Mouse (Mus musculus) R1 (cell line): ENCODE data around the gene Zdhhc3.

ENCODE experiments used
- DNase-seq: peaks from one replicate; pipeline ENCODE4 v3.0.0-alpha.2; 2018; ENCODE audit warnings: low read depth, low spot score

Zdhhc3 gene

DNA sequence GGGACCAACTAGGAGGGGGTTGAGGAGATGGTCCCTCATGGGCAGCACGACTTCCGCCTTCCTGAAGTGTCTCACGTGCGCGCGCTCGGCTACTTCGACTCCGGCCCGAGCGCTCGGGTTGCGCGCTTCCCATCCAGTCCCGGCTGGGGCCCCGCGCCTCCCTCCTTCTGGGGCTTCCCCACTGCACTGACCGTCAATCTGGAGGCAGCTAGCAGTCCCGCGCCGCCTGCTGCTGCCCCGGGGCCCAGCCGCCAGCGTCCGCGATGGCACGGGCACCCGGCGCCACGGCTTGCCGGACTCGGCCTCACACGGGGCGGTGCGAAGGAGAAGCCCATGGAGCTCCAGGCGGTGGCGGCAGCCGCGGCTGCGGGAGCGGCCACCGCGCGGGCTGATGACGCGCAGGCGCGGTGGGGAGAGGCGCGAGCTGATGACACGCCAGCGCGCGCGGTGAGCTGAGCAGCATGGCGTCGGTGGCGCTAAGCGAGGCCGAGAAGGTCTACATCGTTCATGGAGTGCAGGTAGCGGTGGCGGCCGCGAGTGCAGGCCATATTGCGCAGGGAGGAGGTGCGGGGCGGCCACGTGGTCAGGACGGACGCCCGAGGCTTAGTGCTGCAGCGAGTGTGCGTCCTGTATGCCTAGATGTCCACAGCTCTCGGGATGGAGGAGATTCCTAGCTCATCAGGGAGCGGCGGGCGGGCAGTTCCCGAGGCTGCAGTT, at the start of gene Zdhhc3, which contains the start of gene Exosc7:
Gene Zdhhc3, minus strand, starts transcription at position 401 of the 717 bp plus-strand sequence.
Gene Exosc7, plus strand, starts transcription at position 411 of the 717 bp plus-strand sequence.
- peak; percentile 89 for DNase-seq

DNA sequence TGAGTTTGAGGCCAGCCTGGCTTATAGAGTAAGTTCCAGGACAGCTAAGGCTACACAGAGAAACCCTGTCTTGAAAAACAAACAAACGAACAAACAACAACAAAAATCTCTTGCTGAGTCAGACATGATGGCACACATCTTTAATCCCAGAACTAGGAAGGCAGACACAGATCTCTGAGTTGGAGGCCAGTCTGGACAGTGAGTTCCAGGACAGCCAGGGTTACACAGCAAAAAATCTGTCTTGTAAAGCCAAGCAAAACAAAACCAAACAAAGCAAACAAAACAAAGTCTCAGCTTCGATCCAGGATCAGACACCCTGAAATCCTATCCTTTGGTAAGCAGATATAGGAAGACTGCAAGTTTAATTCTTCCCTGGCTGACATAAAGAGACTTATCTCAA, 48.8 kb upstream of the Zdhhc3 start:
- DNase-seq = no peak

DNA sequence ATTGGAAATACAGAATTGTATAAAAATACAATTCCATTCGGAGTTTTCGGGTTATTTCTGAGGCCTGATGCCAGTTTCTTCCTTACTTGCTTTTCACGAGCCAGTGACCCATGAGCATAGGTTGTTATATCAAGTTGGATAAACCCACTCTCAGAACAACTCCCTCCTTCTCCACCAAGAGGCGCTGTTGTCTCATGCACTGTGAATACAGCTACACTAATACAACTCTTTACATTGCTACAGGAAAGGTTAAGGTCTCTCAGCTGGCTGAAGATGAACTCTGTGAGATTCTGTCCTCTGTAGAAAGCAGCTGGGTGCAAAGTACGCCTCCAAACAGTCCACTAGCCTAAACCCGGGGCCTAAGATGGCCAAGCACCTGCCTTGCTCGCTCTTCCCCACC, 46.3 kb upstream of the Zdhhc3 start:
- DNase-seq = peak; percentile 74

DNA sequence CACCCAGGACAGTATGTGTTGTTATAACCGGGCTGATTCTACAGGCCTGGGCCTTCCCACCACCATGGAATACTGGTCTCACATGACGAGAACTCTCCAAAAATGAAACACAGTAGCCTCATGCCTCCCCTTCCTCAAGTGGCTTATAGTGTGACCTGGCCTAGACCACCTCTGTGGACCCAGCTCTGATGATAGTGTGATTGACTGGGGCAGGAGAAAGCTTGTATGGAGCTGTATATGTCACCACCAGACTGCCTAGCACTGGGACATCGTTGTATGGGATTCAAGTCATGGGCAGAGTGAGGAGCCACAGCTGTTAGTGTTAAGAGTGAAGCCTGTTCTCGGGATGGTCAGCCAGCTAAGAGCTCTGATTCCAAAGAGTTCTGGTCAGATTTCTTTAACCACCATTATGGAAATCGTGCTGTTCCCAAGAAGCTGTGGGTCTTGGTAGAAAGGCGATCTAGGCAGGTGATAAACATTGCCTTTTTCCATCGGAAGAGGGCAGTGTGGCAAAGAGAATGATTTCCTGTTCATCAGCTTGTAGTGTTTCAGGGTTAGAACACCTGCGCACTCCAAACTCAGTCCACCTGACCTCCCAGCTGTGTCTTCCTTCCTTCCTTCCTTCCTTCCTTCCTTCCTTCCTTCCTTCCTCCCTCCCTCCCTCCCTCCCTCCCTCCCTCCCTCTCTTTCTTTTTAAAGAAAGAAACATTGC, 45.3 kb upstream of the Zdhhc3 start:
- DNase-seq = peak; percentile 71

DNA sequence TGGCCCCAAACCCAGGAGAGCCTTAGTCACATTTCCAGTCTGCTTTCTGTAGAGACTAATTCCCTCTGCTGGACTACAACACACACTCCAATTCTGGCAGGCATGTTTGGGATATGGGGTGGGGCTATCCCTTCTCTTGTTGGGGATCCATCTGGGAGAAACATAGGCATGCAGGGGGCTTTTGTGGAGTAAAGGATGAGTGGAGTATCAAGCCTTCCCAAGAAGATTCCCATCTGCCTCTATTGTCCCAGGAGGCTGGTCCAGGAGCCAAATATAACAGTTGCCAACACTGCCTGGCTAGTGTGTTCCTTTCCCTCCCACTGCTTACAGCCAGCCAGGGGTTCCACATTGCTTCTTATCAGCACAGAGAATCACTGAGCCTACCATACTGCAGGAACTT, 44.7 kb upstream of the Zdhhc3 start:
- DNase-seq = peak; percentile 17

DNA sequence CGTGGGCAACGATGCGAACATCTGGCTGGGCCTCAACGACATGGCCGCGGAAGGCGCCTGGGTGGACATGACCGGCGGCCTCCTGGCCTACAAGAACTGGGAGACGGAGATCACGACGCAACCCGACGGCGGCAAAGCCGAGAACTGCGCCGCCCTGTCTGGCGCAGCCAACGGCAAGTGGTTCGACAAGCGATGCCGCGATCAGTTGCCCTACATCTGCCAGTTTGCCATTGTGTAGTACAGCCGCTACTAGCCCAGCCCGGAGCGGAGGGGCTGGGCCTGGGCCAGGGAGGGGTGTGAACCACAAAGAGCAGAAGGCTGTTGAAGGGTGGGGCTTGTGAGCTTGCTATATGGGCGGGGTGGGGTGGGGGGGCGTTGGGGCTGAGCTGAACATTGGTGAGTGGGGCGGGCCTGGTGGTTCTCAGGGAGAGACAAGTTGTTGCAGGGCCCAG, 43.9 kb upstream of the Zdhhc3 start:
- DNase-seq = peak; percentile 62

DNA sequence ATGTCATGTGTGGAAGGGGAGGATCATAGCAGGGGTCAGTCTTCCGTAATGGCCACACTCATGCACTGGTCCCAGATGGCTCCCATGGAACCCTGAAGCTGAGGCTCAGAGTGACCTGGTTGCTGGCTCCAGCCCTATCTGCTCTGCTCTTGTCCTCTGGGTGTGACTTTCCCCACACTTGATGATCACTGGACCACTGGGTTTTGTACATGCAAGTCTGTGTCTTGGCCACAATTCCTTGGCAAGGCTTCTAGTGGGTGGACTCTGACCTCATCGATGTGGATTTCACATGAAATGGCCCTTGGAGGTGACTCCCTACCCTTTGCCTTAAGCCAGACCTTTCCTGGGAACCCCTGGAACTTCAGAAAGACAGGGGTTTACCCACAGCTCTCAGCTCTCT, 40.1 kb upstream of the Zdhhc3 start:
- DNase-seq = no peak

DNA sequence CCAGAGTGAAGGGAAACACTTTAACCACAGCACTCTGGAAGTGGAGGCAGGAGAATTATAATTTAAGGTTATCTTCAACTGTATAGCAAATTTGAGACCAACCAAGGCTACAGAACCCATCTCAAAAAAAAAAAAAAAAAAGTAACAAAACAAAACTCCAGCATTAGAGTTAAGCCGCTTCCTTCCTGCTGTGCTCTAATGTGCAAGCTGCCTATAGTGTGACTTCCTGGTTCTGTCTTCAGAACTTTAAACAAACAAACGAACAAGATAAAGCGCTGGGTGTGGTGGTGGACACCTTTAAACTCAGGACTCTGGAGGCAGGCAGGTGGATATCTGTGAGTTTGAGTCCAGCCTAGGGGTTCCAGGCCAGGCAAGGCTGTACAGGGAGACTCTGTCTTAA, 39.0 kb upstream of the Zdhhc3 start:
- DNase-seq = no peak

DNA sequence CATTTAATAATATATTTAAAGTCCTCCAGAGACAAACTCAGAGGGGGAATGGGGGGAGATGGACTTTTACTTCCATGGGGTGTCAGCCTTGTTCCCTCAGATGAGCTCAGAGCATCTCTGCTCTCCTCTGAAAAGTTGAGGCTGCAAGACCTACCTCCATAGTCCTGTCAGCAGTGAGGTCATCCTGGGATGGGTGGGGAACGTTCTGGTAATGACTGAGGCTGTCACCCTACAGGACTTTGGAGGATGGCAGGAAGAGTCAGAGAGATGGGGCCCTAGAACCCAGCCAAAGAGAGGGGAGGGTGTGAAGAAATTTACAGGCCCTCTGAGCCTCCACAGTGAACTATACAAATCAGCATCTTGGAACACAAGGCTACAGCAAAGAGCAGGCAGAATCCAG, 38.6 kb upstream of the Zdhhc3 start:
- no peak for DNase-seq

DNA sequence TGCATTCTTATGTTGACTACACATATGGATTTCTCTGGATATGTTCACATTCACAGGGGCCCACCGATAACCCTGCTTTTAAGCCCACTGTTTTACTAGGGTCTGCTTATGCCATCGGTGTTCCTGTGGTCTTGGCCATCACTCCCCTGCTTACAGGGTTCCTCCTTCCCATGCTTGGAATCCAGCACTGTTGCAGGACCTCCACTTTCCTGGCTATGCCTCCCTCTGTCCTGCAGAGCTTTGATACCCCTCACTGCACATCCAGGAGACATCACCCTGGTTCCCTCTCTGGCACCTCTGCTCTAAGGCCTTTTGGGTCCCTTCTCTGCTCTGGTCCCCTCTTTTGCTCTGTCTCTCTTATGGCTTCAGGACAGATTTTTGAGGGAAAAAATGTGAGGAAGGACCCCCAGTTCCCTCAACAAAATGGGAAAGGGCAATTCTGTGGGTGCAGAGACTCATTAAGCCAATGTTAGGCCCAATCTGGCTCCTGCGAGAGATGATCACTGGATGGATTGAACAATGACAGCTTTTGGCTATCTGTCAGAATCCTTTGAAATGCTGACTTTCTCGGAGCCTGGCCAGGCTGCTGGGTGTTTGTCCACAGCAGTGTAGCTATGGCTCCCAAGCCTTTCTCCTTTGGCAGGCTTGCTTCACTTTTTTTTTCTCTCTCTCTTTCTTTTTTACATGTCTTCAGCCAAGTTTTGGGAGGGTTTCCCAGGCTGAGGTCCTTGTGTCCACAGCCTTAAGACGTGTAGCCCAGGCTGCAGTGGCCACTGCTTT, 37.4 kb upstream of the Zdhhc3 start, which contains the start of gene Clec3b:
Gene Clec3b, plus strand, starts transcription at position 706 of the 780 bp plus-strand sequence.
- no peak for DNase-seq

DNA sequence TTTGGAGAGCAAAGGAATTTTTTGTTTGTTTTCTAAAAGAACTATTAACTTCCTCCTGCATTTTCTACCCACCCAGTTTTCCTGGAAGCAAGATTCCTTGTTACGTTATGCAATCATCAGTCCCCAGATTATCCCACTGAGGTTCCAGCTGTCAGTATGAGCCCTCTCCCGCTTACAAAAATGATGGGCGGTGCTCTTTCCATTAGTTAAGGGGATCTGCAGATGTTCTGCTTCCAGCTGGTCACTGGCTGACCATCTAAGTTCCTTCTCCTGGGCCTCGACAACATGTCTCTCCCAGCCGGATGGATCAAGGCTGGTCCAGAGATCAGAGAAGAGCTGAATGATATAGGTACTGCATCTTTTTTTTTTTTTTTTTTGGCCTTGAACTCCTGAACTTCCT, 35.4 kb upstream of the Zdhhc3 start:
- DNase-seq = no peak

DNA sequence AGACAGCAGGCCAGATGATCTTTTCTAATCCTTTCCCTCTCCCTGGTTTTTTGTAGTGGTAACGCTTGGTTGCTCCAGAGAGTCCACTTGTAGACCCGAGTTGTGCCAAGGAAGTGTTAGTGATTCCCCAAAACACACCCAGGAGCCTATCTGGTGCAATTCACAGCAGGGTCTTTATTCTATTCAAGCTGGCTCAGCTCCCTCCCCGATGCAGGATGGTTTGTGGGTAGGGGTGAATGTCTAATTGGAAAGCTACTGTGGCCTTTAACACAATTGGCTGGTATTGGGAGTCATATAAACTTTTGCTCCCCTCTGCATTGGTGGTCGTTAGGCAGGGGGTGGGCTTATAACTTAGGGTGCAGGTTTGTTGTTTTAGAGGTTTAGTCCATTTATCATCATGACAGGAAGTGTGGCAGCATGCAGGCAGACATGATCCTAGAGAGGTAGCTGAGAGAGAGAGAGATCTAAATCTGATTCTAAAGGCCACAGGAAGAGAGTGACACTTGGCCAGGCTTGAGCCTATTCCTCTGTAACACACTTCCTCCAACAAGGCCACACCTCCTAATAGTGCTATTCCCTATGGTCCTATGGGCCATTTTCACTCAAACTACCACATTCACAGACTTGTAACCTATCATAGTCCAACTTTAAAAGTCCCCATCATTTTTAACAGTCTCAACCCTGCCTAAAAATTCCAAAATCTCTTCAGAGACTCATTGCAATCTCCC, 27.0 kb upstream of the Zdhhc3 start:
- DNase-seq = no peak

DNA sequence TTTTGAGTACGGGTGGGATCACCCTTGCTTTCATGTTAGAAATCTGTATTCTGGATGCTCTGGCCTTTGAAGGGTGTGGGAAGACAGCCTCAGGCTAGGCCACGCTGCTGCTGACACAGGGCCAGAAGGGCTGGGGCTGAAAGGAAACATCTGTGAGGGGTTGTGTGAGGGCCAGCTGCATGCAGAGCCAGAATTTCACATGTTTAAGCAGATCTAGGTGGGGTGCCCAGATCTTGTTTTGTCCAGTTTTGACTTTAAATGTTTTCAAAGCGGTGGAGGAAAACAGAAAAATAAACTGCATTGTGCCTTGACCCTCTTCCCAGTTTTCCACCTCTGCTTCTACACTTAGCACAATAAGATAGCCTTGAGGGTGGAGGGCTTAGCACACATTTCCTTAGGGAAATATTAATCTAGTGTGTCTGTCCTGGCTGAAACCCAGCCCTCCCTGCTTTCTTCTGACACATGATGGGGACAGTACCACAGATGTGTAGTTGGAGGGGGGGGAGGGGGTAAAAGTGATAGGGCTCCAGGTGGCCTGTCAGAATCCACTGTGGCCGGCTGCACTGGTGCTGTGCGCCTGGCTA, 26.0 kb upstream of the Zdhhc3 start:
- no peak for DNase-seq

DNA sequence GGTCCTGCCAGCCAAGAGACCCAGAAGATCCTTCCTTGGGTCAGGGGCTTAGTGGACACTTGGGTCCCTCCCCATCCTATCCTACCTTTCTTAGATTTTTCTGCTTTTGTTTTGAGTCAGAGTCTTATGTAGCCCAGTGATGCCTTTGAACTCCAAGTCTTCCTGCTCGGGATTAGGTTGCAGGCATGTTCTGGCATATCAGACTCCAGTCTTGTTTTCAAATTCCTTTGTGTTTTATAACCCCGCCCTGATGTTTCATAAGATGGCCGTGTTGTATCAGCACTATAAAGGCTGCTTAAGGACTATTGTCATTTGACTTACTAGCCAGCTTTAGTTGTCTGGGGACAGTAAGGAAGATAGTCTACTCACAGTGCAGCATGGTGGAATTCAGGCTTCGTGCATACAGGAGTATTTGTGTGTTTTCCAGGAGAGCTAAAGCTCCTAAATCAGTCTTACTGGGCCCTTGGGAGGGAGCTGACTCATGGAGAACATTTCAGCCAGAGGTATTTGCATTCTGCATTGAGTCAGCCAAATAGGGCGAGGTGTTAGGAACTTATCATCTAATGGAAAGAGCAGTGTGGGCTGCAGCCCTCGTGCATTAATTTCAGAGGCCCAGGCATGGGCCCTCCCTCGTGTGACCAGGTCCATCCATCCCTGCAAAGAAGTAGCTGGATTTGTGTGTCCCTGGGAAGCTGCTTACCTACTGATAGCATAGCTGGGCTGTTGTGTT, 24.1 kb upstream of the Zdhhc3 start:
- no peak for DNase-seq

DNA sequence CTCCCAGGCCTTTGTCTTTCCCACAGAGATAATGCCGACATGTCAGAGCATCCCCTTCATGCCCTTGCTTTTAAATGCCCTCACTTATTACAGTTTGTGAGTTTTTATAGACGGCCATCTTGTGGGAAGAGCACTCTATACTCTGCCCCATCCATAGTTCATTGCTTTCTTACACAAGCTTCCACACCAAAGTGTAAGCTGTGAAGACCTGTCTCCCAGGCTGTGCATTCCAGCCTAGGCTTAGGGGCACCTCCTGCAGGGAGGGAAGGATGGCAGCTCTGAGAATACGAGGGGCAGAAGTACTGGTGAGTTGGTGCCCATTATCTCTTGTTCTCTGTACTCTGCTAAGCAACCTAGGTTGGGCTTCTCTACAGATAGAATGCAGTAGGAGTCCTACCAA, 20.0 kb upstream of the Zdhhc3 start:
- no peak for DNase-seq

DNA sequence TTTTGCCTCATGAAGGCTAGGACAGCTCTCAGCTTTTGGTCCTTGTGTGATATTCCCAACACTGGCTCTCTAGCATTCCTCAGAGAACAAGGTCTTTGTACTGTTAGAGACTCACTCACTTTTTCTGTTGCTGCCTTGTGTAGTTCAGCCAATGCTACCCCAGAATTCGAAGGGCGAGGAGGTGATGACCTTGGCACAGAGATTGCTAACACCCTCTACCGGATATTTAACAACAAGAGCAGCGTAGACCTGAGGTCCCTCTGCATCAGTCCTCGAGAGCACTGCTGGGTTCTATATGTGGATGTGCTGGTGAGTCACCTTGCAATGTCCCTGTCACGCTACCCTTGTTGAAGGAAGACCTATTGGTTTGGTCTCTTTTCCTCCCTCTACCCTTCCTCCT, 14.7 kb upstream of the Zdhhc3 start:
- DNase-seq = no peak

DNA sequence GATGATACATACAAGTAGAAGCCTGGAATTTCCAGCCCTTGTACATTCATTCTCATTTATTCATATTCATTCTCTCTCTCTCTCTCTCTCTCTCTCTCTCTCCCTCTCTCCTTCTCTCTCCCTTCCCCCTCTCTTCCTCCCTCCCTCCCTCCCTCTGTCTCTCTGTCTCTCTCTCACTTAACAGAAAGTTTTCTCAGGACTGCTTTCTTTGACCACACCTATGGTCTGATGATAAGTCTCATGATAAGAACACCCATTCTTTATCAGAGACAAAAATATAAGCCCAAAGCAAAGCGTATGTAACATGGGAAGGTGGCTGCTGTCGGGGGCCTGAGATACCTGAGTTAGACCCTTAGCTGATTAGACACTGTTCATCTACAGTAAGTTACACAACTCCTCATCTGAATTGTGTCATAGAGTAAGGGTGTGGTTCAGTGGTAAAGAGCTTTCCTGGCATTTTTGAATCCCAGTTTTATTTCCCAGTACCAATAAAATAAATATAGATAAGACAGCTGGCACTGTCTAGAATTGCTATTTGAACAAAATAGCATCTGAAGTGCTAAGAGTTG, 11.5 kb upstream of the Zdhhc3 start:
- no peak for DNase-seq

DNA sequence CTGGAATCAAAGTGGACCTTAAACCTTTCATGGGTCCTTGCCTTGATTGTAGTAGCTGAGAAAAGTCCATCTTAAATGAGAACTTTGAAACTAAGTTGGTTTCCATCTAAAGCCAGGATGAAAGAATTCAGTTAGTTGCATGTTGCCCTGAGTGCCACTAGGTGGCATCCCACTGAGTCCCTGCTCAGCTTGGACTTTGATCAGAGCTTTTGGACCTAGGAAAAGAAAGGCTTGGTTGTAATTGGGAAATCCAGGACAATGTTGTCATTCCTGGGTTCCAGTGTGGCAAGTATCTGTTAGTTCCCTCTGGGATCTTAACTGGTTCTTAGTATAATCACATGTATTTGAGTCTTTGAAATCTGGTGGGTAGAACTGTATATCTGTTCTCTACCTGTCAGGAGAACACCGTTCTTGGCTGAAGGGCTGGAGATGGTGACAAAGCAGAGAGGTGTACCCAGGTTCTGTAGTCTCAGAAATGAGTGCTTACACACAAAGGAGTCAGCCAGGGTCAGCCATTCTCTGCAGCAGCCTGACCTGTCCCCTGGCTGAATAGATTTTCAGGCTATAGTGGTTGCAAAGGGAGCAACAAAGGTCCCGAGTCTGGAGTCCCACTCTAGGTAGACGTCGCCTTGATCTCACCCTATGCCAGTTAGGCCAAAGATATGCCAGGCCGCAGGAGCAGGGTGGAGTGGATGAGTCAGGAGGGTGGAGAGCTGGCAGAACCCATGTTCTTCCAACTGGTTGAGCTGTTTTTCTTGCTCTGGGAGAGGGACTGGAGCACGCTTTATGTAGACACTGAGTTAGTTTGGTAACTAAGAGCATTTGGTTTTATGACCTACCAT, 10.8 kb upstream of the Zdhhc3 start:
- DNase-seq = peak; percentile 33

DNA sequence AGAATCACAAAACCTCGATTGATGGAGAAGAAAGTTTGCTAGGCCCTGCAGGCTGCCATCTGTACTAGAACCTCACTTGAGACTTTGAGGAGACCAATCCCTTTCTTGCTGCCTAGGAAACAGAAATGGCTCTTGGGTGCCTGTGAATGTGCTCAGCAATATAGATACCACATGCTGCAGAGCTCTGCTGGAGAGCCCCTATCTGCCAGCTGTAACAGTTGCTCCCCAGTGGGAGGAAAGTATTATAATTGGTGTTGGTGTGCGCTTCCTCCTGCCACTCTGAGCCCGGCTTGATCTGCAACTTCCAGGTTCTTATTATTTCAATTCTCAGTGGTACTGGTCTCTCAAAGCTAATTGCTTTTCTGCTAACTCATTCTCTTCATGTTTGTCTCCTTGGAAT, 10.0 kb upstream of the Zdhhc3 start:
- DNase-seq = no peak
